Mouse (Mus musculus): ENCODE measurements around the gene Apol7e.

DNA sequence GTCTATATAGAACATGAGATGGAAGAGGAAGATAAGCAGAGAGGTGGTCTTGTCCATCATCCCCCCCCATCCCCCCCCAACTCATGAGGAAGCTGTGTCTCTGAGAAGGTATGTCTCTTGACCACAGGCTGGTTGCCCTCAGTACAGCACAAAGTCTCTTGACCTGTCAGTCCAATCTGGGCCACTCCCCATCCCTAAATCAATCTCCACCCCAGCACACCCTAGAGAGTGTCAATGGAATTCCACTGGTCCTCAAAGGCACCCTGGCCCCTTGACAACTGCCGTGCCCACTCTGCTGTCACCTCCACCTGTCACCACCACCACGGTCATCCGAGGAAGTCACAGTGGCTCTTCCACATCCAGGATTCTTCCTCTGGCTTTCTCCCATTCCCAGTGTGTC is 49.8 kb downstream of the Apol7e start:
- TF ChIP-seq CTCF (IDR thresholded peaks at IDR 0.05; ENCODE audit: extremely low read depth, insufficient read depth, low read length) (no peak), POLR2A (IDR thresholded peaks at IDR 0.05; ENCODE audit: extremely low read depth, insufficient read depth, low read length) (no peak)
